Mouse (Mus musculus) thymus, postnatal 14 days (tissue): ENCODE results near the gene Olfr549.

Source experiments
- DNase-seq: peaks from one replicate; pipeline ENCODE4 v3.0.0; 2021

Olfr549 gene

DNA sequence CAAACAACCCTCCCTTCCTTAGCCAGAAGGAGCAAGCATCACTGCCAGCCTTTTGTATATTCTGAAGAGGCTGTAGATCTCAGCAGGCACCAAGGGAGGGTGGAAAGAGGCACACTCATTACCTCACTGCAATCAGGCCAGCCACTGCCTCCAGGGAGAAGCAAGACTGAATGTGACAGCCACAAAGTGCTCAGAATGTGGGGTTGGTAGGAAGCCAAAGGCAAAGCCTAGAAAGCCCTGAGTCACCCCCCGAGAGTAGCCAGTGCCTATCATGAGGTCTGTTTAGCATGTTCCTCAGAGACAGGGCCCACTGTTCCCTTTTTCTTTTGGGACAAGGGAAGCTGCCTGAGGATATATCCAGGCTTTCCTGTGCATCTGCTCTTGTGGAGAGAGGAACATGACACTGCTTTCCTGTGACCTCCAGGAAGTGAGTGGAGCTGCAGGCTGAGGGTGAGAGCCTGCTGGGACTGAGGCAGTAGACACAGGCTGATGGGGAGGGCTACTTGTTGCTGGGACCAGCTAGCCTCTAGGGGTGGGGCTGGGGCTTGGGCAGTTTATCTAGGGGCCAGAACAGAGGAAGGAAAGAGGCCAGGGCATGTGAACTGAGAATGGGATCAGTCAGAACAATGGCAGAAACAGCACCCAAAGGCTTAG is 47.8 kb downstream of the Olfr549 start, which contains the start of gene Olfr552:
TSS of gene Olfr552 (plus strand) at position 393 of the 654 bp plus-strand sequence.
- no peak for DNase-seq
